Mouse (Mus musculus): ENCODE results near the gene Zc3h15. TPM values are rescaled to one million over a fixed set of nuclear protein-coding genes. Genes with fewer than 3 reads are reported as not detected.
A peak's percentile ranks its signal among the peaks of the same experiment; 100 is the strongest.

The Zc3h15 gene
- polyA plus RNA-seq (2016; fragmentation: Nextera tagmentation; extraction: Ambion mirVana), result 120 and 124 TPM in 2 replicates

DNA sequence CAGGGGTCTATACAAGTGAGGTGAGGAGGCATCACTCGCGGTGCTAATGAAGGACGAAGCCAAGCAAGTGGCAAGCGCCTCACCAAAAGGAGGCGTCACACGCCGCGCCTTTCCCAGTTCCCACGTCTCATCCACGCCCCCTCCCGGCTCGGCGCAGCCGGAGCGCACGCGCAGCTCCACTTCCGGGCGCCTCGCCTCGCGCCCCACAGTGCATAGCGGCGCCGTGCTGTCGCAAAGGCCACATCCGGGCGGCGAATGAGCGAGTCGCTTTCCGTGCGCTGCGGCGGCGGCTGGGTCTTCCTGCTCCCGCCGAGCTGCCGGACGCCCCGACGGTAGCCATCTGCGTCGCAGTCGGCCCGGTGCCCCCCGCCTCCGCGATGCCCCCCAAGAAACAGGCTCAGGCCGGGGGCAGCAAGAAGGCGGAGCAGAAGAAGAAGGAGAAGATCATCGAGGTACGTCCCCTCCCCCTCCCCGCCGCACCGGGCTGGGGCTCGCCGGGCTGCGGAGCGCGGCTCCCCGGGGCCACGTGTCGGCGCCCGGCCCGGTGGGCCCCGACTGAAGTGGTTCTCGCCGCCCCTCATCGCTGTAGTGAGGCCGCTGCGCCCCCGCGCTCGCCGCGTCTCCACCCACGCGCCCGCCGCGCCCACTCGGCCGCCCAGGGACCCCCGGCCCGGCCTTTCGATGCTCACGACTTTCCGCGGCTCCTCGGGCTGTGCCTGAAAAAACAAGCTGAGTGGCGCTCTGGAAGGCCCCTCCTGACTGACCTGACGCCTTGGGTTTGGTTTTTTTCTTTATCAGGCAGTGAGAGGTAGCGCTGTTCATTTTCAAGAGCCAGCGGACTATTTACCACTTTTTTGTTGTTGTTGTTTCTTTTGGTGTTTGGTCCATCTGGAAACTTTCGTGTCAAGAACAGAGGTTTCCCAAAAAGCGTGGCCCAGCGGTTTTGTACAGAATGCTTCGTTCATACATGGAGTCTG is at the start of gene Zc3h15:
Zc3h15 (plus strand) TSS at position 160 of the 977 bp plus-strand sequence.
- H3K4me2 ChIP-seq, result peak within 1 kb of the TSS; percentile 93
- no peaks in the 10 kb centered on the region for H3K36me3 ChIP-seq
- H3K9ac ChIP-seq, result peak within 1 kb of the TSS; percentile 100
- no peaks in the 10 kb centered on the region for H3K9me3 ChIP-seq (replicated peaks)
- H3K27me3 ChIP-seq (replicated peaks), result no peaks in the 10 kb centered on the region
- peak within 1 kb of the TSS; percentile 100 for H3K4me3 ChIP-seq
- ATAC-seq (ENCODE audit: insufficient number of reproducible peaks, low FRiP score), result peak; percentile 98
- WGBS, result under 1% methylated on average over 85 of the region's 100 CpGs
- peak within 1 kb of the TSS; percentile 92 for H3K27ac ChIP-seq (ENCODE audit: poor library complexity, severe bottlenecking)
- H3K4me1 ChIP-seq (replicated peaks), result peaks cover 17% of the 10 kb centered on the region

- H3K27me3 ChIP-seq (replicated peaks), result no peaks in the 10 kb centered on the region
- H3K4me1 ChIP-seq (replicated peaks), result no peaks in the 10 kb centered on the region
- no peak overlapping the region for H3K4me2 ChIP-seq
- no peak for ATAC-seq (ENCODE audit: insufficient number of reproducible peaks, low FRiP score)
- no peaks in the 10 kb centered on the region for H3K9me3 ChIP-seq (replicated peaks)
- H3K9ac ChIP-seq, result no peak overlapping the region
- no peak overlapping the region for H3K27ac ChIP-seq (ENCODE audit: poor library complexity, severe bottlenecking)
- H3K36me3 ChIP-seq, result no peaks in the 10 kb centered on the region
- H3K4me3 ChIP-seq, result no peak overlapping the region
- 85% methylated on average over 11 of the region's 11 CpGs for WGBS
These were observed 23.5 kb upstream of the Zc3h15 start for GRCm38 (mm10) chr2:83620558-83621367.

DNA sequence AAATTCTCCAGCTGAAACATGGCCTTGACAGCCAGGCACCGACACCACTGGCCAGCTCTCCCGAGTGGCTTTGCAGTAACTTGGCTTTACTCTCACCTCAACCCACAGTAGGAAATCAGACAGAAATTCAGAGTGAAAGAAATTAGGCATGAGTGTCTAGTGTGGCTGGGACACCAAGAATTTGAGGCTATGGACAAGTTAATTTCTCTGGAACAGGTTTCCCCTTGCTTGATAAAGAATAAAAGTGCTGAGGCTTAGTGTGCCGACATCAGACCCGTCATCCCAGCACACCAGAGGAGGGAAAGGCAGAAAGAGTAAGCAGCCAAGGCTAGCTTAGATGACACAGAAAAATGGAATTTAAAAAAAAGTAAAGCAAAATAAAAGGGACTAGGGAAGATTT is 22.7 kb upstream of the Zc3h15 start:
- H3K27ac ChIP-seq (ENCODE audit: poor library complexity, severe bottlenecking), result no peak overlapping the region
- H3K4me2 ChIP-seq, result no peak overlapping the region
- H3K9ac ChIP-seq, result no peak overlapping the region
- no peak for ATAC-seq (ENCODE audit: insufficient number of reproducible peaks, low FRiP score)
- no peak overlapping the region for H3K4me3 ChIP-seq
- no peaks in the 10 kb centered on the region for H3K9me3 ChIP-seq (replicated peaks)
- no peaks in the 10 kb centered on the region for H3K27me3 ChIP-seq (replicated peaks)
- no peaks in the 10 kb centered on the region for H3K4me1 ChIP-seq (replicated peaks)
- 71% methylated on average over 4 of the region's 4 CpGs for WGBS
- H3K36me3 ChIP-seq, result no peaks in the 10 kb centered on the region

GRCm38 (mm10) chr2:83622792-83623191 is 21.4 kb upstream of the Zc3h15 start:
- H3K4me1 ChIP-seq (replicated peaks), result no peaks in the 10 kb centered on the region
- H3K9me3 ChIP-seq (replicated peaks), result no peaks in the 10 kb centered on the region
- no peak overlapping the region for H3K4me3 ChIP-seq
- H3K27me3 ChIP-seq (replicated peaks), result no peaks in the 10 kb centered on the region
- peak overlapping the region; percentile 40 for H3K4me2 ChIP-seq
- no peak overlapping the region for H3K27ac ChIP-seq (ENCODE audit: poor library complexity, severe bottlenecking)
- no peak for ATAC-seq (ENCODE audit: insufficient number of reproducible peaks, low FRiP score)
- no peak overlapping the region for H3K9ac ChIP-seq
- no peaks in the 10 kb centered on the region for H3K36me3 ChIP-seq
- WGBS, result 44% methylated on average over 11 of the region's 11 CpGs

GRCm38 (mm10) chr2:83624045-83624444 is 20.2 kb upstream of the Zc3h15 start:
- 74% methylated on average over 4 of the region's 4 CpGs for WGBS
- Histone ChIP-seq H3K9ac (no peak overlapping the region), H3K27ac (ENCODE audit: poor library complexity, severe bottlenecking) (no peak overlapping the region), H3K4me3 (no peak overlapping the region), H3K27me3 (replicated peaks) (no peaks in the 10 kb centered on the region), H3K9me3 (replicated peaks) (no peaks in the 10 kb centered on the region), H3K4me2 (no peak overlapping the region), H3K36me3 (no peaks in the 10 kb centered on the region), H3K4me1 (replicated peaks) (no peaks in the 10 kb centered on the region)
- ATAC-seq (ENCODE audit: insufficient number of reproducible peaks, low FRiP score), result no peak

- Histone ChIP-seq H3K27ac (ENCODE audit: poor library complexity, severe bottlenecking) (no peak overlapping the region), H3K4me1 (replicated peaks) (no peaks in the 10 kb centered on the region), H3K4me3 (no peak overlapping the region), H3K36me3 (no peaks in the 10 kb centered on the region), H3K27me3 (replicated peaks) (no peaks in the 10 kb centered on the region), H3K9ac (no peak overlapping the region), H3K9me3 (replicated peaks) (no peaks in the 10 kb centered on the region), H3K4me2 (no peak overlapping the region)
- ATAC-seq (ENCODE audit: insufficient number of reproducible peaks, low FRiP score), result no peak
- 29% methylated on average over 10 of the region's 10 CpGs for WGBS
These were observed 18.8 kb upstream of the Zc3h15 start for GRCm38 (mm10) chr2:83625226-83626108.

- no peak overlapping the region for H3K9ac ChIP-seq
- H3K4me2 ChIP-seq, result no peak overlapping the region
- no peak for ATAC-seq (ENCODE audit: insufficient number of reproducible peaks, low FRiP score)
- H3K36me3 ChIP-seq, result no peaks in the 10 kb centered on the region
- H3K4me1 ChIP-seq (replicated peaks), result no peaks in the 10 kb centered on the region
- H3K4me3 ChIP-seq, result no peak overlapping the region
- no peaks in the 10 kb centered on the region for H3K9me3 ChIP-seq (replicated peaks)
- H3K27me3 ChIP-seq (replicated peaks), result no peaks in the 10 kb centered on the region
- no peak overlapping the region for H3K27ac ChIP-seq (ENCODE audit: poor library complexity, severe bottlenecking)
- 75% methylated on average over 9 of the region's 9 CpGs for WGBS
These were observed 17.4 kb upstream of the Zc3h15 start for GRCm38 (mm10) chr2:83626881-83627280.

- Histone ChIP-seq H3K4me3 (no peak overlapping the region), H3K27ac (ENCODE audit: poor library complexity, severe bottlenecking) (no peak overlapping the region), H3K9me3 (replicated peaks) (no peaks in the 10 kb centered on the region), H3K4me1 (replicated peaks) (no peaks in the 10 kb centered on the region), H3K36me3 (no peaks in the 10 kb centered on the region), H3K9ac (no peak overlapping the region), H3K4me2 (no peak overlapping the region), H3K27me3 (replicated peaks) (no peaks in the 10 kb centered on the region)
- ATAC-seq (ENCODE audit: insufficient number of reproducible peaks, low FRiP score), result no peak
- WGBS, result 79% methylated on average over 9 of the region's 9 CpGs
These were observed 16.7 kb upstream of the Zc3h15 start for GRCm38 (mm10) chr2:83627495-83627894.

DNA sequence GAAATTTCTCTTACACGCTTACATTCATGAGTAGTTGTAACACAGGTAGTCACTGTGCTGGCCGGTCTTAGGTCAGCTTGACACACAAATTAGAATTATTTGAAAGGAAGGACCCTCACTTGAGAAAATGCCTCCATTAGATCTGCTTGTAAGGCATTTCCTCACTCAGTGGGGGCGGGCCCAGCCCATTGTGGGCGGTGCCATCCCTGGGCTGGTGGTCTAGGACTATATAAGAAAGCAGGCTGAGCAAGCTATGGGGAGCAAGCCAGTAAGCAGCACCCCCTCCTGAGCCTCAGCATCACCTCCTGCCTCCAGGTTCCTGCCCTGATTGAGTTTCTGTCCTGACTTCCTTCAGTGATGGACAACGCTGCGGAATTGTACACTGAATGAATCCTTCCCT is 16.3 kb upstream of the Zc3h15 start:
- ATAC-seq (ENCODE audit: insufficient number of reproducible peaks, low FRiP score), result no peak
- no peak overlapping the region for H3K9ac ChIP-seq
- H3K27me3 ChIP-seq (replicated peaks), result no peaks in the 10 kb centered on the region
- no peak overlapping the region for H3K4me2 ChIP-seq
- H3K27ac ChIP-seq (ENCODE audit: poor library complexity, severe bottlenecking), result no peak overlapping the region
- H3K9me3 ChIP-seq (replicated peaks), result no peaks in the 10 kb centered on the region
- H3K4me3 ChIP-seq, result no peak overlapping the region
- no peaks in the 10 kb centered on the region for H3K4me1 ChIP-seq (replicated peaks)
- WGBS, result 87% methylated on average over 6 of the region's 6 CpGs
- H3K36me3 ChIP-seq, result no peaks in the 10 kb centered on the region

DNA sequence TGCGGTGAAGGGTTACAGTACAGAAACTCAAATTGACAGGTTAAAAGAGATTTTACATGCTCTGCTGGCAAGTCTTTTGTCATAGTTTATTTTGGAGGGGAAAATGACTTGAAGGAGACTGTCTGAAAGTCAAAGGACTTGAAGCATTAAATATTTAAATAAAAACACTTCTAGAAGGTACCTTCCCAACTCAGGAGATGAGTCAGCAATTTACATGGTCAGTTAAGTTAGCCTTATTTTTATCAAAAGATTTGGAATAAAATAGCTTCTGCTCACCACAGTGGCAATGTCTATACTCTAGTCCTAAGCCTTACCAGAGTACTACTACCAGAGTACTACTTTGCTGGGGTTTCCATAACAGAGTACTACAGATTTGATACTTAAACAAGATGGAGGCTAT is 2.2 kb upstream of the Zc3h15 start:
- Histone ChIP-seq H3K4me3 (no peak overlapping the region), H3K4me2 (no peak overlapping the region), H3K36me3 (no peaks in the 10 kb centered on the region), H3K27ac (ENCODE audit: poor library complexity, severe bottlenecking) (no peak overlapping the region), H3K9ac (no peak overlapping the region), H3K27me3 (replicated peaks) (no peaks in the 10 kb centered on the region), H3K4me1 (replicated peaks) (peaks cover 9% of the 10 kb centered on the region; the same call in 1 of the 2 replicates), H3K9me3 (replicated peaks) (no peaks in the 10 kb centered on the region)
- 91% methylated on average over 1 of the region's 1 CpGs for WGBS
- ATAC-seq (ENCODE audit: insufficient number of reproducible peaks, low FRiP score), result no peak

Data from heart, embryonic 12.5 days (tissue).